In the genomic region with DNA sequence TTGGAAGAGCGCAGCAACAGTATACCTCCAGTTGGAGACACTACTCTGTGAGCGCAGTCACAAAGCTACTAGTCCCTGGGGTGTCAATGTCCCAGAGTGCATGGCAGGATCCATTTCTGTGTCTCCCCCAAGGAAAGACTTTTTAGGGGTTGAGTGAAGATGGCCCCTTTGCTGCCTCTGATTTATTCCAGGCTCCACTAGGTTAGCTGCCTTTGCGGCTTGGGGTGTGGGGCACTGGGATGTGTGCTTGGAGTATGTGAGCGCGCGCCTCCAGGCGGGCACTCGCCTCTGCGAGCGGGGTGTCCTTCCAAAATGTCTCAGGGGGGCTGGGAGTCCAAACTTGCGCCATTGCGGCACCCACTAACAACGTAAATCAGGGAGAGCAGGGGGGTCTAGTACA, we compare ENCODE assay signal across 9 mouse cellular contexts. TPM values are rescaled to one million over a fixed set of nuclear protein-coding genes. Genes with fewer than 3 reads are reported as not detected.
A peak's percentile ranks its signal among the peaks of the same experiment; 100 is the strongest.
DNase-seq lines count a peak whose midpoint lies in the region; ATAC-seq lines count a peak whose summit lies in the region.
"Had no signal": no experiment of that assay in that cellular context is flagged by ENCODE, and none has a peak within 500 bp of the region (broad histone marks: within the 10 kb centered on the region; RNA-seq: fewer than 3 reads in every experiment).

No protein-coding gene starts in this region.

- H3K4me2 ChIP-seq in embryonic facial prominence, embryonic 12.5 days (replicated peaks) = peak overlapping the region; percentile 62
- H3K4me2 ChIP-seq in intestine, embryonic 16.5 days (ENCODE audit: low read depth, low read length) = peak overlapping the region; percentile 76
- H3K4me2 ChIP-seq in neural tube, embryonic 12.5 days (replicated peaks) = peak overlapping the region; percentile 66

- ATAC-seq in embryonic facial prominence, embryonic 12.5 days (ENCODE audit: insufficient number of reproducible peaks, insufficient read depth, low FRiP score, low TSS enrichment) = no peak
- no peak for ATAC-seq in intestine, embryonic 16.5 days
- no peak for ATAC-seq in neural tube, embryonic 12.5 days (ENCODE audit: low FRiP score, low read depth)
- ATAC-seq: Patski had no signal

- H3K4me1 ChIP-seq in embryonic facial prominence, embryonic 12.5 days = no peaks in the 10 kb centered on the region
- no peaks in the 10 kb centered on the region for H3K4me1 ChIP-seq in intestine, embryonic 16.5 days (ENCODE audit: control insufficient read depth, insufficient read depth, low read length)
- H3K4me1 ChIP-seq in neural tube, embryonic 12.5 days = peaks cover 3% of the 10 kb centered on the region; the same call in 1 of the 2 replicates

- 21% methylated on average over 13 of the region's 13 CpGs for WGBS in embryonic facial prominence, embryonic 12.5 days
- 14% methylated on average over 13 of the region's 13 CpGs for WGBS in intestine, embryonic 16.5 days
- 9% methylated on average over 13 of the region's 13 CpGs for WGBS in neural tube, embryonic 12.5 days

- no peaks in the 10 kb centered on the region for H3K9me3 ChIP-seq in embryonic facial prominence, embryonic 12.5 days
- H3K9me3 ChIP-seq in intestine, embryonic 16.5 days (ENCODE audit: control insufficient read depth, low read length) = no peaks in the 10 kb centered on the region
- no peaks in the 10 kb centered on the region for H3K9me3 ChIP-seq in neural tube, embryonic 12.5 days

- no peak overlapping the region for H3K9ac ChIP-seq in embryonic facial prominence, embryonic 12.5 days
- H3K9ac ChIP-seq in intestine, embryonic 16.5 days (ENCODE audit: low read depth, low read length) = no peak overlapping the region
- no peak overlapping the region for H3K9ac ChIP-seq in neural tube, embryonic 12.5 days

- H3K27ac ChIP-seq in embryonic facial prominence, embryonic 12.5 days = no peak overlapping the region
- H3K27ac ChIP-seq in intestine, embryonic 16.5 days (ENCODE audit: low read length) = no peak overlapping the region
- H3K27ac ChIP-seq in neural tube, embryonic 12.5 days = no peak overlapping the region

- no peaks in the 10 kb centered on the region for H3K36me3 ChIP-seq in embryonic facial prominence, embryonic 12.5 days
- no peaks in the 10 kb centered on the region for H3K36me3 ChIP-seq in intestine, embryonic 16.5 days (ENCODE audit: control insufficient read depth, insufficient read depth, low read length)
- H3K36me3 ChIP-seq in neural tube, embryonic 12.5 days = no peaks in the 10 kb centered on the region

- DNase-seq in left cerebral cortex, adult 18-20 months (ENCODE audit: low spot score in 2 of 2) = peak; percentile 13 to 26
- no peak for DNase-seq in left cerebral cortex, adult 11 months (ENCODE audit: low spot score)
- no peak for DNase-seq in gastrocnemius, postnatal 36 days
- no peak for DNase-seq in gastrocnemius, postnatal 14 days
- no peak for DNase-seq in thymus, postnatal 25 days

- intact Hi-C loops in gastrocnemius, postnatal 36 days (cut with DNase I) = no loop called here
- intact Hi-C loops in gastrocnemius, postnatal 14 days (cut with DNase I; ENCODE audit: low total_unique reads) = no loop called here

- H3K4me3 ChIP-seq in embryonic facial prominence, embryonic 12.5 days = peak overlapping the region; percentile 42
- peak overlapping the region; percentile 53; the same call in 1 of the 2 replicates for H3K4me3 ChIP-seq in intestine, embryonic 16.5 days (ENCODE audit: low read length)
- H3K4me3 ChIP-seq in neural tube, embryonic 12.5 days = peak overlapping the region; percentile 15; the same call in 1 of the 2 replicates

- no peaks in the 10 kb centered on the region for H3K27me3 ChIP-seq in embryonic facial prominence, embryonic 12.5 days
- H3K27me3 ChIP-seq in intestine, embryonic 16.5 days (replicated peaks; ENCODE audit: control insufficient read depth, insufficient read depth, low read length) = no peaks in the 10 kb centered on the region
- H3K27me3 ChIP-seq in neural tube, embryonic 12.5 days (replicated peaks) = no peaks in the 10 kb centered on the region

RNA-seq across cellular contexts. Expression of gene Pcdh11x, which starts 1.6 kb away (rescaled TPM):
- total RNA-seq in left cerebral cortex, adult 18-20 months (2021) = 10 to 100 TPM; 17.0 to 17.4 TPM
- 9.8 and 12.7 TPM in 2 replicates for polyA plus RNA-seq in embryonic facial prominence, embryonic 12.5 days (2016; fragmentation: Nextera tagmentation; extraction: Ambion mirVana)
- 1.4 and 2.3 TPM in 2 replicates for polyA plus RNA-seq in intestine, embryonic 16.5 days (2015; fragmentation: Nextera tagmentation; extraction: Ambion mirVana)
- 11.1 and 11.4 TPM in 2 replicates for polyA plus RNA-seq in neural tube, embryonic 12.5 days (2016; fragmentation: Nextera tagmentation; extraction: Ambion mirVana)
- under 1 TPM; 0.07 to 0.18 TPM for total RNA-seq in gastrocnemius, postnatal 36 days (2021)
- total RNA-seq in gastrocnemius, postnatal 14 days (2021) = under 1 TPM; 0.22 to 0.45 TPM

RNA-seq across cellular contexts. Expression of gene H2afb3, which starts 21.2 kb away (rescaled TPM):
- total RNA-seq in left cerebral cortex, adult 18-20 months (2021) = not detected
- not detected in 2 replicates for polyA plus RNA-seq in embryonic facial prominence, embryonic 12.5 days (2016; fragmentation: Nextera tagmentation; extraction: Ambion mirVana)
- polyA plus RNA-seq in intestine, embryonic 16.5 days (2015; fragmentation: Nextera tagmentation; extraction: Ambion mirVana) = not detected in 2 replicates
- polyA plus RNA-seq in neural tube, embryonic 12.5 days (2016; fragmentation: Nextera tagmentation; extraction: Ambion mirVana) = not detected in 2 replicates
- total RNA-seq in gastrocnemius, postnatal 36 days (2021) = not detected
- not detected for total RNA-seq in gastrocnemius, postnatal 14 days (2021)
- polyA plus RNA-seq: Patski had no signal

Comparison
In these comparisons a context has a peak if more than half of its experiments do, and no peak if none do; other contexts are left out.
1. DNase-seq: peak in left cerebral cortex, adult 18-20 months (2 of 2); none in left cerebral cortex, adult 11 months (single experiment), gastrocnemius, postnatal 36 days (0 of 2), gastrocnemius, postnatal 14 days (single experiment) and thymus, postnatal 25 days (single experiment).
2. RNA of gene Pcdh11x, which starts 1.6 kb away (total RNA-seq): 17.0 to 17.4 TPM in left cerebral cortex, adult 18-20 months; 0.22 to 0.45 TPM in gastrocnemius, postnatal 14 days and 0.07 to 0.18 TPM in gastrocnemius, postnatal 36 days; every median in the first group is over 10 times any median in the second.
3. Peak in every context shown above with its lines, with median percentiles within 50 percentile points of each other: H3K4me2 ChIP-seq and H3K4me3 ChIP-seq.